Mouse (Mus musculus) lung, adult 2 months (tissue): Measurements from ENCODE around the gene Porcn. TPM values are rescaled to one million over a fixed set of nuclear protein-coding genes. Genes with fewer than 3 reads are reported as not detected.

Experiments
- DNase-seq: peaks from one replicate; pipeline ENCODE4 v3.0.0; 2022
- H3K4me1 ChIP-seq: fragments of 200-500 bp; 2 replicates; pipeline ENCODE4 v1.6.1; 2011; ENCODE audit warnings: low read length; ENCODE audit not compliant: control insufficient read depth, insufficient read depth
- H3K4me3 ChIP-seq: fragments of 200-500 bp; replicated peaks from 2 replicates; pipeline ENCODE3; 2011; ENCODE audit warnings: low read depth, mild to moderate bottlenecking, control low read depth, low read length; ENCODE audit errors: extremely low read depth
- CTCF ChIP-seq: fragments of 200-500 bp; IDR thresholded peaks from 2 replicates; pipeline ENCODE4 v1.5.1; 2011; ENCODE audit warnings: mild to moderate bottlenecking, low read length, control low read depth; ENCODE audit not compliant: insufficient read depth
- POLR2A ChIP-seq: fragments of 200-500 bp; IDR thresholded peaks from 2 replicates; pipeline ENCODE4 v1.6.1; 2011; ENCODE audit warnings: low read depth, mild to moderate bottlenecking, control low read depth, low read length, borderline replicate concordance; ENCODE audit errors: extremely low read depth
- whole genome bisulfite sequencing: fragments of 180-500 bp; shearing (Covaris S2); methylation state at CpG from one replicate; pipeline ENCODE4 v1.1.7; 2018; 5-methylcytosine and 5-hydroxymethylcytosine counted together
- polyA plus RNA-seq: library from polyadenylated mRNA; depleted of rRNA; stranded (reverse); fragments of >200 nt; gene quantifications from 2 replicates; pipeline ENCODE4 v1.2.3, GENCODE M21; 2012; rRNA removed

Porcn gene
- polyA plus RNA-seq, 1 experiment: 86.0 TPM

DNA sequence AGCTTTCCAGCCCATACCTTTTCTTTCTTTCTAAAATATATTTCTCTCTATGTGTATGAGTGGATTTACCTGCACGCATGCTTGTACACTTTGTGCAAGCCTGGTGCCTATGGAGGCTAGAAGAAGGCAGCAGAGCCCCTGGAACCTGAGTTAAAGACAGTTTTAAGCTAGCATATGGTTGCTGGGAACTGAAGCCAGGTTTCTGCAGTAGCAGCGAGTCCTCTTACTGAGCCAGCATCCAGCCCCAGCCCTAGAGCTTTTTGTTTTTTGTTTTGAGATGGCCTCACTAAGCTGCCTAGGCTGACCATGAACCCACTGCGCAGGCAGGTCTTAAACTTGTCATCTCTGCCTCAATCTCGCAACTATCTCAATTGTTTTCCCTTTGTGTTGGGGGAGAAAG lies 41.9 kb downstream of the Porcn start:
- Histone ChIP-seq H3K4me3 (no peak overlapping the region), H3K4me1 (no peaks in the 10 kb centered on the region)
- 86% methylated on average over 4 of the region's 4 CpGs for WGBS
- TF ChIP-seq POLR2A (no peak), CTCF (no peak)
- no peak for DNase-seq

DNA sequence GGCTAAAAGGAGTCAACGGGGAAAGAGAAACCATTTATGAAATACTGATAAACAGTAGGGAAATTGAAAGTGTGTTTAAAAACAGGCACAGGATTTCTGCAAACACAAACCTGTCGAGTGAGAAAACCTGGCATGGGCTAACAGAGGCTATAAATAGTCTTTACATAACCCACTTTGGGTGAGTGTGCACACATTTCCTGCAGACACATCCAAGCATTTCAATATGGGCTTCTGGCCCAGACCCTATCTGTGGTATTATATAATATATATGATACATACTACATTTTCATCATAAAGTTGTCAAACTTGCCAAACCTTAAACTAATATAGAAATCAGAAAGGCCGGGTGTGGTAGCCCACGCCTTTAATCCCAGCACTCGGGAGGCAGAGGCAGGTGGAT lies 43.2 kb downstream of the Porcn start:
- no peak for DNase-seq

DNA sequence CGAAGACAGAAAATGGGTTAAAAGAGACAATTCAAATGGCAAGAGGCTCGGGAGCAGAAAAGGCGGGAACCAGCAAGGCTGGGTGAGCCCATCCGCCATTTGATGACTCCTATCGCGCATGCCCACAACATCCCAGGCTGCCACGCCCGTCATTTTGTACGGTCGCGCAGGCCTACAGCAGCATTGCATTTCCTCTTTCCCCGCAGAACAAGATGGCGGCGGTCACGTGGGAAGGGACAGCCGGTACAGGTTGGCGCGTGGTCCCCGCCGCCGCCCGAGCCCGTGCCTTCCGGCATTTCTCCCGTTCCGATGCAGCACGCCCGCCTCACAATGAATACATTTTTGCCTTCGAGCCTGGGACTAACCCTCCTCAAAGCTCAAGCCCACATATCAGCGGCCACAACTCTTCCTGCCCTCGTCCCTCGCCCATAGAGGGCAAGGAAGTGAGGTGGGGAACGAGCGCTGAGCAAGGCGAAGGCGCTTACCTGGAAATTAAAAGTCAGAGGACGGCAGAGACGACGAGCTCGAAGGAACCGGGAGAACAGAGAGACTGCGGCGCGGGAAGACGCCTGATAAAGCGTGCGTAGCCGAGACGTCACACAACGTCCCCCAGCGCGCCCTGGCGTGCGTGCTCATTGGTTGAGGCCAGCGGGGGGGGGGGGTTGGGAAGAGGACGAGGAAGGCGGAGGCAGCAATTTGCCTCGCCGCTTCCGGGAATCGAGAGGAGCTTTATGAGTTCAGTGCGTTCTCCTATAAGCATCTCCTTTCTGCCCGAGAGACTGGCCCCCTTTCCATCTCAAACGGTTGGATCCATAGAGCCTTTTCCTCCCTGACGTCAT lies 61.0 kb downstream of the Porcn start, which contains the start of gene Rbm3:
Gene Rbm3, minus strand, starts transcription at position 728 of the 839 bp plus-strand sequence.
- WGBS: 33% methylated on average over 65 of the region's 65 CpGs
- TF ChIP-seq POLR2A (peak; percentile 90), CTCF (no peak)

More for the DNA sequence above, 43.2 kb downstream of the Porcn start:
- TF ChIP-seq CTCF (no peak), POLR2A (no peak)
- H3K4me3 ChIP-seq: no peak overlapping the region
- H3K4me1 ChIP-seq: no peaks in the 10 kb centered on the region
- 68% methylated on average over 5 of the region's 5 CpGs for WGBS

More for the DNA sequence above, 61.0 kb downstream of the Porcn start, which contains the start of gene Rbm3:
- H3K4me1 ChIP-seq: peaks cover 3% of the 10 kb centered on the region; the same call in 1 of the 2 replicates
- H3K4me3 ChIP-seq: peak within 1 kb of the TSS; percentile 100
- DNase-seq: peak; percentile 70

Other genes starting within 250 kb of the Porcn start
- 0.76 and 1.8 TPM in 2 replicates for gene Gata1, start 228.5 kb downstream of the Porcn start, polyA plus RNA-seq
- gene Glod5, start 188.0 kb downstream of the Porcn start, polyA plus RNA-seq: 0.19 TPM in 1 of 2 replicates, not detected in the other
- 9.0 and 10.6 TPM in 2 replicates for gene Suv39h1, start 131.8 kb downstream of the Porcn start, polyA plus RNA-seq
- 9.4 and 9.7 TPM in 2 replicates for gene Was, start 116.0 kb downstream of the Porcn start, polyA plus RNA-seq
- 137 and 139 TPM in 2 replicates for gene Wdr13, start 73.6 kb downstream of the Porcn start, polyA plus RNA-seq
- 60.2 and 92.3 TPM in 2 replicates for gene Rbm3, start 60.6 kb downstream of the Porcn start, polyA plus RNA-seq
- 16.6 and 21.0 TPM in 2 replicates for gene Tbc1d25, start 30.3 kb downstream of the Porcn start, polyA plus RNA-seq
- 104 and 106 TPM in 2 replicates for gene Ebp, start 13.0 kb downstream of the Porcn start, polyA plus RNA-seq
- 26.3 and 33.1 TPM in 2 replicates for gene Ftsj1, start 45.9 kb upstream of the Porcn start, polyA plus RNA-seq
- 67.1 and 103 TPM in 2 replicates for gene Slc38a5, start 64.6 kb upstream of the Porcn start, polyA plus RNA-seq
- not detected in 2 replicates for gene Ssxb10, start 120.9 kb upstream of the Porcn start, polyA plus RNA-seq
- gene Ssxb9, start 160.5 kb upstream of the Porcn start, polyA plus RNA-seq: not detected in 2 replicates
- gene Ssxb1, start 206.8 kb upstream of the Porcn start, polyA plus RNA-seq: not detected in 2 replicates